Mouse (Mus musculus) heart, postnatal 0 days (tissue): ENCODE measurements around the gene Stpg2. TPM values are rescaled to one million over a fixed set of nuclear protein-coding genes. Genes with fewer than 3 reads are reported as not detected.
"Not testable (repeated sequence)": the region's sequence is repeated elsewhere in the genome, so short reads cannot be mapped to it uniquely, and the experiment has no call there.

Experiments
- ATAC-seq: fragments of 200-750 bp; cut with Nextera tagmentation; 2 replicates; pipeline ENCODE4 v1.8.0; 2017; ENCODE audit warnings: low read depth, moderate number of reproducible peaks, moderate library complexity; ENCODE audit not compliant: insufficient read depth
- DNase-seq: peaks from one replicate; pipeline ENCODE4 v3.0.0-alpha.2; 2016; ENCODE audit warnings: low spot score
- H3K27ac ChIP-seq: fragments of 300-500 bp; sonication (generic); 2 replicates; pipeline ENCODE4 v1.5.1; 2014; ENCODE audit warnings: low read depth, mild to moderate bottlenecking
- H3K27me3 ChIP-seq: fragments of 300-500 bp; sonication (generic); 2 replicates; pipeline ENCODE4 v1.6.1; 2014; ENCODE audit warnings: low read length, mixed read lengths; ENCODE audit not compliant: control insufficient read depth, insufficient read depth
- H3K36me3 ChIP-seq: fragments of 300-500 bp; sonication (generic); replicated peaks from 2 replicates; pipeline ENCODE4 v1.6.1; 2014; ENCODE audit warnings: low read length, mixed read lengths; ENCODE audit not compliant: control insufficient read depth, insufficient read depth
- H3K4me1 ChIP-seq: fragments of 300-500 bp; sonication (generic); 2 replicates; pipeline ENCODE4 v1.6.1; 2014; ENCODE audit warnings: antibody characterized with exemption; ENCODE audit not compliant: control insufficient read depth, insufficient read depth
- H3K4me2 ChIP-seq: fragments of 300-500 bp; sonication (generic); 2 replicates; pipeline ENCODE4 v1.6.1; 2014; ENCODE audit warnings: low read depth, mild to moderate bottlenecking, low read length, moderate library complexity
- H3K4me3 ChIP-seq: fragments of 300-500 bp; sonication (generic); 2 replicates; pipeline ENCODE4 v1.5.1; 2014; ENCODE audit warnings: low read depth, low read length
- H3K9ac ChIP-seq: fragments of 300-500 bp; sonication (generic); replicated peaks from 2 replicates; pipeline ENCODE4 v1.6.1; 2014; ENCODE audit warnings: low read depth, low read length, mixed read lengths
- H3K9me3 ChIP-seq: fragments of 300-500 bp; sonication (generic); replicated peaks from 2 replicates; pipeline ENCODE4 v1.6.1; 2016; ENCODE audit warnings: low read length; ENCODE audit not compliant: control insufficient read depth
- CTCF ChIP-seq: IDR thresholded peaks from 2 replicates; pipeline ENCODE4 v1.5.1; 2016; ENCODE audit warnings: antibody characterized with exemption, control low read depth, low read depth
- EP300 ChIP-seq: IDR thresholded peaks from 2 replicates; pipeline ENCODE4 v1.6.1; 2016; ENCODE audit warnings: antibody characterized with exemption, low read depth
- WGBS: fragments of 180-500 bp; shearing (Covaris S2); extraction: QIAGEN DNeasy Blood & Tissue Kit; methylation state at CpG from one replicate; pipeline ENCODE4 v1.1.7; 2014; 5-methylcytosine and 5-hydroxymethylcytosine counted together
- polyA plus RNA-seq: library from polyadenylated mRNA; unstranded; fragments of >200 nt; fragmentation: Nextera tagmentation; extraction: Ambion mirVana; gene quantifications from 2 replicates; pipeline ENCODE4 v1.2.1, GENCODE M21; 2015
- total RNA-seq: library from RNA; depleted of rRNA; stranded (reverse); fragments of >200 nt; gene quantifications from 2 replicates; pipeline ENCODE4 v1.2.3, GENCODE M21; 2014; ENCODE audit warnings: low replicate concordance

The Stpg2 gene
- total and polyA plus RNA-seq, 2 experiments from 2014 or later: not detected

- no peak for TF ChIP-seq CTCF
- TF ChIP-seq EP300: no peak
- ATAC-seq (no peak), DNase-seq (no peak)
- no peak overlapping the region for H3K27ac ChIP-seq
- H3K4me1 ChIP-seq: no peaks in the 10 kb centered on the region
- no peak overlapping the region for H3K4me3 ChIP-seq
- no peaks in the 10 kb centered on the region for H3K9me3 ChIP-seq
- no peak overlapping the region for H3K9ac ChIP-seq
- H3K36me3 ChIP-seq: no peaks in the 10 kb centered on the region
- H3K27me3 ChIP-seq: no peaks in the 10 kb centered on the region
- no peak overlapping the region for H3K4me2 ChIP-seq
Observed at GRCm38 (mm10) chr3:139581298-139581697, 375.8 kb downstream of the Stpg2 start.

GRCm38 (mm10) chr3:139599508-139599907, 394.0 kb downstream of the Stpg2 start:
- no peak for ATAC-seq
- WGBS: 75% methylated on average over 3 of the region's 3 CpGs
- Histone ChIP-seq H3K36me3 (no peaks in the 10 kb centered on the region), H3K4me2 (no peak overlapping the region), H3K27ac (no peak overlapping the region), H3K4me1 (no peaks in the 10 kb centered on the region), H3K9ac (no peak overlapping the region), H3K9me3 (no peaks in the 10 kb centered on the region), H3K27me3 (no peaks in the 10 kb centered on the region), H3K4me3 (no peak overlapping the region)
- no peak for DNase-seq
- TF ChIP-seq CTCF (no peak), EP300 (no peak)

- not testable (repeated sequence) for H3K4me1 ChIP-seq, H3K4me3 ChIP-seq, H3K27ac ChIP-seq, H3K27me3 ChIP-seq, DNase-seq, H3K9me3 ChIP-seq, ATAC-seq, H3K36me3 ChIP-seq, H3K4me2 ChIP-seq, H3K9ac ChIP-seq
Observed at GRCm38 (mm10) chr3:139608267-139608666, 402.8 kb downstream of the Stpg2 start.

- no peaks in the 10 kb centered on the region for H3K27me3 ChIP-seq
- no peaks in the 10 kb centered on the region for H3K9me3 ChIP-seq
- ATAC-seq: no peak
- 56% methylated on average over 3 of the region's 3 CpGs for WGBS
- H3K9ac ChIP-seq: no peak overlapping the region
- no peak overlapping the region for H3K4me3 ChIP-seq
- no peaks in the 10 kb centered on the region for H3K4me1 ChIP-seq
- no peak for DNase-seq
- H3K4me2 ChIP-seq: no peak overlapping the region
- no peak overlapping the region for H3K27ac ChIP-seq
- H3K36me3 ChIP-seq: no peaks in the 10 kb centered on the region
- no peak for TF ChIP-seq EP300
- TF ChIP-seq CTCF: no peak
Observed at GRCm38 (mm10) chr3:139614641-139615040, 409.1 kb downstream of the Stpg2 start.

- Histone ChIP-seq H3K4me1 (no peaks in the 10 kb centered on the region), H3K36me3 (no peaks in the 10 kb centered on the region), H3K27me3 (no peaks in the 10 kb centered on the region), H3K4me2 (no peak overlapping the region), H3K27ac (no peak overlapping the region), H3K4me3 (no peak overlapping the region), H3K9ac (no peak overlapping the region), H3K9me3 (no peaks in the 10 kb centered on the region)
- 78% methylated on average over 7 of the region's 7 CpGs for WGBS
- TF ChIP-seq EP300: no peak
- TF ChIP-seq CTCF: no peak
- ATAC-seq (no peak), DNase-seq (no peak)
Observed at GRCm38 (mm10) chr3:139615791-139616190, 410.3 kb downstream of the Stpg2 start.

- DNase-seq: no peak
- Histone ChIP-seq H3K9ac (no peak overlapping the region), H3K27me3 (no peaks in the 10 kb centered on the region), H3K36me3 (no peaks in the 10 kb centered on the region), H3K4me2 (no peak overlapping the region), H3K4me1 (no peaks in the 10 kb centered on the region), H3K9me3 (no peaks in the 10 kb centered on the region), H3K27ac (no peak overlapping the region), H3K4me3 (no peak overlapping the region)
- TF ChIP-seq EP300 (no peak), CTCF (no peak)
- no peak for ATAC-seq
- WGBS: 84% methylated on average over 8 of the region's 8 CpGs
Observed at GRCm38 (mm10) chr3:139637887-139638286, 432.4 kb downstream of the Stpg2 start.
